Mouse (Mus musculus): ENCODE results near the gene Elfn2. TPM values are rescaled to one million over a fixed set of nuclear protein-coding genes. Genes with fewer than 3 reads are reported as not detected.

Elfn2 gene
- total and polyA plus RNA-seq, 2 experiments, result not detected

GRCm38 (mm10) chr15:78680291-78680690 is 38.3 kb downstream of the Elfn2 start:
- H3K27me3 ChIP-seq (ENCODE audit: control insufficient read depth, insufficient read depth, low read length), result no peaks in the 10 kb centered on the region
- WGBS, result 79% methylated on average over 22 of the region's 22 CpGs

DNA sequence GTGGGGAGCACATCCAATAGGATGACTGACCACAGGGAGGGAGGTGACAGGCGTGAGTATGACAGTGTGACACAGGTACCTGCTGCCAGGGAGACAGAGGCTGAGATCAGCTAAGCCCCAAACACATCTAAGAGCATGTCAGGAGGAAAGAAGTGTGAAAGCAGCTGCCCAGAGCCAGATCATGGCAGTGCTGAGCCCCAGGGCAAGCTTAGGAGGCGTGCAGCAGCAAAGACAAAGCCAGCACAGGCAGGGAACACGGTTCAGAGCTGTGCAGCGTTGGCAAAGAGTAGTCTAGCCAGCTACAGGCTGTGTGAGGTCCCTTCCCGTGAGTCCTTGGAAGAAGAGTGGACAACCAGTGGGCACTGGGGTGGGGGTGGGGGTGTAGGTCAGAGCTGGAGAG is 40.9 kb downstream of the Elfn2 start:
- H3K9ac ChIP-seq (ENCODE audit: low read depth, low read length), result no peak overlapping the region
- 60% methylated on average over 5 of the region's 5 CpGs for WGBS
- H3K79me2 ChIP-seq (ENCODE audit: control insufficient read depth, insufficient read depth, low read length), result no peaks in the 10 kb centered on the region

More at GRCm38 (mm10) chr15:78680291-78680690, 38.3 kb downstream of the Elfn2 start:
- no peaks in the 10 kb centered on the region for H3K79me2 ChIP-seq (ENCODE audit: control insufficient read depth, insufficient read depth, low read length)
- no peak for DNase-seq (ENCODE audit: extremely low read depth, low read depth, low spot score)
- no peaks in the 10 kb centered on the region for H3K4me1 ChIP-seq (ENCODE audit: control insufficient read depth, insufficient read depth, low read length)
- no peak overlapping the region for H3K4me3 ChIP-seq (ENCODE audit: insufficient read depth, low read depth, low read length)
- H3K9ac ChIP-seq (ENCODE audit: low read depth, low read length), result no peak overlapping the region
- no peak for TF ChIP-seq CTCF (IDR thresholded peaks at IDR 0.05; ENCODE audit: low read depth, low read length)
- TF ChIP-seq POLR2A (IDR thresholded peaks at IDR 0.05; ENCODE audit: extremely low read depth, insufficient read depth, low read length), result no peak
- H3K27ac ChIP-seq (replicated peaks; ENCODE audit: insufficient read depth, low read depth, low read length), result no peak overlapping the region
- H3K36me3 ChIP-seq (ENCODE audit: control insufficient read depth, insufficient read depth, low read length), result no peaks in the 10 kb centered on the region

DNA sequence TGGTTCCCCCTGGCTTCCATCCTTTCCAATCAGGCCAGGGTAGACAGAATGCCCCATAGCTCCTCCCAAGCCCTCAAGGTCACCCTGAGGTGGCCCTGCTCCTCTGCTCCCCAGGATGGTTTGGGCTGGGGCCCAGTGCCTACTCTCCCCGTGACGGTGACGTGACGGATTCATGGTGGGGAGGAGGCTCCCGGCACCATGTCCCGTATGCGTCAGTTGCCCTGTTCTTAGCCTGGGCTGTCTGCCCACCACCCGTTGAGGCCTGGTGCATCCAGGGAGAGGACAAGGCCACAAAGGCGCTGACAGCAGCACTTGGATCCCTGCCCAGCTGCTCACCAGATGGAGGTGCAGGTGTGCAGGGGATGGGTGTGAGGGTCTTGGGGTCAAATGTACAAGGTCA is 41.6 kb downstream of the Elfn2 start:
- Histone ChIP-seq H3K27ac (replicated peaks; ENCODE audit: insufficient read depth, low read depth, low read length) (no peak overlapping the region), H3K4me1 (ENCODE audit: control insufficient read depth, insufficient read depth, low read length) (no peaks in the 10 kb centered on the region), H3K9ac (ENCODE audit: low read depth, low read length) (no peak overlapping the region), H3K27me3 (ENCODE audit: control insufficient read depth, insufficient read depth, low read length) (peaks cover 4% of the 10 kb centered on the region; the same call in 1 of the 2 replicates), H3K36me3 (ENCODE audit: control insufficient read depth, insufficient read depth, low read length) (no peaks in the 10 kb centered on the region), H3K4me3 (ENCODE audit: insufficient read depth, low read depth, low read length) (no peak overlapping the region), H3K79me2 (ENCODE audit: control insufficient read depth, insufficient read depth, low read length) (no peaks in the 10 kb centered on the region)
- no peak for DNase-seq (ENCODE audit: extremely low read depth, low read depth, low spot score)
- TF ChIP-seq CTCF (IDR thresholded peaks at IDR 0.05; ENCODE audit: low read depth, low read length) (no peak), POLR2A (IDR thresholded peaks at IDR 0.05; ENCODE audit: extremely low read depth, insufficient read depth, low read length) (no peak)
- WGBS, result 67% methylated on average over 9 of the region's 9 CpGs

More for the DNA sequence above, 40.9 kb downstream of the Elfn2 start:
- TF ChIP-seq POLR2A (IDR thresholded peaks at IDR 0.05; ENCODE audit: extremely low read depth, insufficient read depth, low read length) (no peak), CTCF (IDR thresholded peaks at IDR 0.05; ENCODE audit: low read depth, low read length) (no peak)
- Histone ChIP-seq H3K27ac (replicated peaks; ENCODE audit: insufficient read depth, low read depth, low read length) (no peak overlapping the region), H3K4me1 (ENCODE audit: control insufficient read depth, insufficient read depth, low read length) (no peaks in the 10 kb centered on the region), H3K27me3 (ENCODE audit: control insufficient read depth, insufficient read depth, low read length) (no peaks in the 10 kb centered on the region), H3K36me3 (ENCODE audit: control insufficient read depth, insufficient read depth, low read length) (no peaks in the 10 kb centered on the region), H3K4me3 (ENCODE audit: insufficient read depth, low read depth, low read length) (no peak overlapping the region)
- no peak for DNase-seq (ENCODE audit: extremely low read depth, low read depth, low spot score)

- H3K79me2 ChIP-seq (ENCODE audit: control insufficient read depth, insufficient read depth, low read length), result no peaks in the 10 kb centered on the region
Measured at GRCm38 (mm10) chr15:78674912-78675412, 43.6 kb downstream of the Elfn2 start.

GRCm38 (mm10) chr15:78673436-78673835 is 45.1 kb downstream of the Elfn2 start:
- no peaks in the 10 kb centered on the region for H3K79me2 ChIP-seq (ENCODE audit: control insufficient read depth, insufficient read depth, low read length)
- H3K4me3 ChIP-seq (ENCODE audit: insufficient read depth, low read depth, low read length), result no peak overlapping the region
- WGBS, result 63% methylated on average over 19 of the region's 19 CpGs
- H3K27ac ChIP-seq (replicated peaks; ENCODE audit: insufficient read depth, low read depth, low read length), result no peak overlapping the region
- peaks cover 8% of the 10 kb centered on the region for H3K27me3 ChIP-seq (ENCODE audit: control insufficient read depth, insufficient read depth, low read length)
- TF ChIP-seq CTCF (IDR thresholded peaks at IDR 0.05; ENCODE audit: low read depth, low read length), result no peak
- TF ChIP-seq POLR2A (IDR thresholded peaks at IDR 0.05; ENCODE audit: extremely low read depth, insufficient read depth, low read length), result no peak
- DNase-seq (ENCODE audit: extremely low read depth, low read depth, low spot score), result no peak
- H3K4me1 ChIP-seq (ENCODE audit: control insufficient read depth, insufficient read depth, low read length), result no peaks in the 10 kb centered on the region
- H3K36me3 ChIP-seq (ENCODE audit: control insufficient read depth, insufficient read depth, low read length), result no peaks in the 10 kb centered on the region
- H3K9ac ChIP-seq (ENCODE audit: low read depth, low read length), result no peak overlapping the region

More at GRCm38 (mm10) chr15:78674912-78675412, 43.6 kb downstream of the Elfn2 start:
- Histone ChIP-seq H3K9ac (ENCODE audit: low read depth, low read length) (no peak overlapping the region), H3K36me3 (ENCODE audit: control insufficient read depth, insufficient read depth, low read length) (no peaks in the 10 kb centered on the region), H3K27ac (replicated peaks; ENCODE audit: insufficient read depth, low read depth, low read length) (no peak overlapping the region), H3K27me3 (ENCODE audit: control insufficient read depth, insufficient read depth, low read length) (peaks cover 8% of the 10 kb centered on the region), H3K4me3 (ENCODE audit: insufficient read depth, low read depth, low read length) (no peak overlapping the region), H3K4me1 (ENCODE audit: control insufficient read depth, insufficient read depth, low read length) (no peaks in the 10 kb centered on the region)
- DNase-seq (ENCODE audit: extremely low read depth, low read depth, low spot score), result no peak
- no peak for TF ChIP-seq POLR2A (IDR thresholded peaks at IDR 0.05; ENCODE audit: extremely low read depth, insufficient read depth, low read length)
- TF ChIP-seq CTCF (IDR thresholded peaks at IDR 0.05; ENCODE audit: low read depth, low read length), result no peak
- WGBS, result 37% methylated on average over 6 of the region's 6 CpGs

DNA sequence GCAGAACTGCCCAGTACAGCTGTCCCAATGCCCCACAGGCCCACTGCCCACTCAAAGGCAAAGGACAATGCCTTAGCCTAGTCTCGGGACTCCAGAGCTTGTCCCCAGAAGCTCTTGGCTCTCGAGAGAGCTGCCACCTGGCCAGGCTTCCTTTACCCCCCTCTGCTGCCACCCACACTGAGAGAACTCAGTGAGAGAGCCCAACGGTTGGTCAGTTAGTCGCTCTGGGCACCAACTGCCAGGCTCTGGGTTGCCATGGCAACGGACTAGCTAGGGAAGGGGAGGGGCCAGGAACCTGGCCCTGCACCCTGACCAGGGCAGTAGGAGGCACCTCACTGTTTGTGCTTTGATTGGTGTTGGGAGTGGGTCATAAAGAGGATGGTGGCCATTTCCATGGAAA is 48.2 kb downstream of the Elfn2 start:
- Histone ChIP-seq H3K79me2 (ENCODE audit: control insufficient read depth, insufficient read depth, low read length) (no peaks in the 10 kb centered on the region), H3K4me3 (ENCODE audit: insufficient read depth, low read depth, low read length) (no peak overlapping the region), H3K36me3 (ENCODE audit: control insufficient read depth, insufficient read depth, low read length) (no peaks in the 10 kb centered on the region), H3K4me1 (ENCODE audit: control insufficient read depth, insufficient read depth, low read length) (no peaks in the 10 kb centered on the region), H3K27ac (replicated peaks; ENCODE audit: insufficient read depth, low read depth, low read length) (no peak overlapping the region), H3K9ac (ENCODE audit: low read depth, low read length) (no peak overlapping the region), H3K27me3 (ENCODE audit: control insufficient read depth, insufficient read depth, low read length) (peaks cover 8% of the 10 kb centered on the region)
- no peak for TF ChIP-seq POLR2A (IDR thresholded peaks at IDR 0.05; ENCODE audit: extremely low read depth, insufficient read depth, low read length)
- no peak for TF ChIP-seq CTCF (IDR thresholded peaks at IDR 0.05; ENCODE audit: low read depth, low read length)
- 40% methylated on average over 5 of the region's 5 CpGs for WGBS
- no peak for DNase-seq (ENCODE audit: extremely low read depth, low read depth, low spot score)

Data from liver, adult 2 months (tissue).